Mouse (Mus musculus): ENCODE measurements around the gene Exoc3l4.

- no peak for TF ChIP-seq TAL1 (IDR thresholded peaks at IDR 0.05; ENCODE audit: low read length)
- TF ChIP-seq GATA1 (IDR thresholded peaks at IDR 0.05; ENCODE audit: low read length): no peak
Measured at GRCm38 (mm10) chr12:111406622-111407021, 10.2 kb upstream of the Exoc3l4 start, which contains the start of gene Lbhd2.

Data from erythroblast, embryonic 14.5 days (primary cell).